Mouse (Mus musculus): ENCODE results near the gene Mgp. TPM values are rescaled to one million over a fixed set of nuclear protein-coding genes. Genes with fewer than 3 reads are reported as not detected.

The Mgp gene
- polyA plus RNA-seq, 1 experiment from 2014 or later = 918 TPM

GRCm38 (mm10) chr6:136912751-136913265 lies 37.2 kb upstream of the Mgp start:
- Histone ChIP-seq H3K4me1 (peaks cover 41% of the 10 kb centered on the region), H3K4me2 (no peak overlapping the region), H3K9ac (no peak overlapping the region), H3K36me3 (no peaks in the 10 kb centered on the region), H3K27ac (peak overlapping the region; percentile 37; the same call in 1 of the 2 replicates), H3K9me3 (no peaks in the 10 kb centered on the region), H3K4me3 (no peak overlapping the region), H3K27me3 (no peaks in the 10 kb centered on the region)
- WGBS = 81% methylated on average over 1 of the region's 2 CpGs
- ATAC-seq (ENCODE audit: borderline replicate concordance, extremely low read depth, low FRiP score, low TSS enrichment) = no peak

GRCm38 (mm10) chr6:136910247-136910890 lies 34.7 kb upstream of the Mgp start:
- 44% methylated on average over 9 of the region's 9 CpGs for WGBS
- no peak overlapping the region for H3K4me2 ChIP-seq
- H3K27me3 ChIP-seq = no peaks in the 10 kb centered on the region
- peak overlapping the region; percentile 82 for H3K27ac ChIP-seq
- H3K36me3 ChIP-seq = no peaks in the 10 kb centered on the region
- H3K9me3 ChIP-seq = no peaks in the 10 kb centered on the region
- peak; percentile 53; the same call in 1 of the 2 replicates for ATAC-seq (ENCODE audit: borderline replicate concordance, extremely low read depth, low FRiP score, low TSS enrichment)
- no peak overlapping the region for H3K9ac ChIP-seq
- peaks cover 64% of the 10 kb centered on the region for H3K4me1 ChIP-seq
- H3K4me3 ChIP-seq = no peak overlapping the region

DNA sequence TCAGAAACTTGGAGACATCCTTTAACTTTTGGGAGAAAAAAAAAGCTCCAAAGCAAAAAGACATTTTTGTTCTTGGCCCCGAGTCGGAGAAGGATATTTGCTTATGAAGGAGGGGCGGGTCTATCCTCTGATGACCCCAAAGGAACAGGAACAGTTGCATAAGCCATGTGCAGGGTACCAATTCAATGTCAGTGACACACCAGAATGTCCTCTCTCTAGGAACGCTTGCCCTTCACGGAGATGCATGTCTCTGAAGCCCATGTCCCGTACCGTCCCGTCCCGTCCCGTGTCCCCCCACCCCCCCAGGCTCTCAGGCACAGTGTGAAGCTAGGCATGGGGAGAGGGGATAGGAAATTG lies 31.3 kb upstream of the Mgp start:
- Histone ChIP-seq H3K9me3 (no peaks in the 10 kb centered on the region), H3K27me3 (no peaks in the 10 kb centered on the region), H3K36me3 (no peaks in the 10 kb centered on the region), H3K4me3 (no peak overlapping the region), H3K9ac (no peak overlapping the region), H3K27ac (peak overlapping the region; percentile 53), H3K4me2 (no peak overlapping the region), H3K4me1 (peaks cover 52% of the 10 kb centered on the region)
- 63% methylated on average over 10 of the region's 10 CpGs for WGBS
- ATAC-seq (ENCODE audit: borderline replicate concordance, extremely low read depth, low FRiP score, low TSS enrichment) = peak; percentile 7; the same call in 1 of the 2 replicates

GRCm38 (mm10) chr6:136906283-136906936 lies 30.8 kb upstream of the Mgp start:
- Histone ChIP-seq H3K4me1 (peaks cover 48% of the 10 kb centered on the region), H3K4me3 (no peak overlapping the region), H3K4me2 (no peak overlapping the region), H3K36me3 (no peaks in the 10 kb centered on the region), H3K27ac (peak overlapping the region; percentile 53), H3K9me3 (no peaks in the 10 kb centered on the region), H3K9ac (no peak overlapping the region), H3K27me3 (no peaks in the 10 kb centered on the region)
- 58% methylated on average over 19 of the region's 19 CpGs for WGBS
- ATAC-seq (ENCODE audit: borderline replicate concordance, extremely low read depth, low FRiP score, low TSS enrichment) = no peak

DNA sequence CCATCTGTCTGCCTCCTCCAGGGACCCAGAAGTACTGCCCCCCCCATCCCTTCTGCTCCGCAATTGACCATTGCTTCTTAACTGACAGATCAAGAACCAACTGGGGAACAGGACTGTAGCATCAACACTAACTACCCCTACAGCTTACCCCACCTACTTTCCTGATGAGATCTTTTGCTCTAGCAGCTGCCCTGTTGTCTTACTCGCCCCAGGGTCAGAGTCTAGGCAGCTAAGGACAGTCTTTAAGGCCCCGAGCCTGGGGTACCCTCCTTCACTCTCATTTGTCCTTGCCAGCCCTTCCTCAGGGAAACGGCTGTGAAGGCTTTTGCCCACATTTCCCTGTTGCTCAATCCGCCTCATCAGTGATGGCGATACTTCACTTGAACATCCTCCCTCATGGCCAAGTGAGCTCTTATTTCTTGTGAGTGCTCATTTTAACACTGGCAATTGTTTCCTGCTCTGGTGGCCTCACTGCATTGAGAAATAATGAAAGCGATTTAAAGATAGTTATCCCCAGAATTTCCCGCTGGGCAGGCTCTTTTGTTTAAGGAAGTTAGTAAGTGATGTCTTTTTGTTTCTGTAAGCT lies 28.4 kb upstream of the Mgp start:
- peaks cover 38% of the 10 kb centered on the region for H3K4me1 ChIP-seq
- WGBS = 46% methylated on average over 8 of the region's 8 CpGs
- no peaks in the 10 kb centered on the region for H3K27me3 ChIP-seq
- H3K36me3 ChIP-seq = no peaks in the 10 kb centered on the region
- no peak overlapping the region for H3K4me2 ChIP-seq
- no peak for ATAC-seq (ENCODE audit: borderline replicate concordance, extremely low read depth, low FRiP score, low TSS enrichment)
- H3K9ac ChIP-seq = no peak overlapping the region
- peak overlapping the region; percentile 69 for H3K27ac ChIP-seq
- H3K4me3 ChIP-seq = no peak overlapping the region
- H3K9me3 ChIP-seq = no peaks in the 10 kb centered on the region

DNA sequence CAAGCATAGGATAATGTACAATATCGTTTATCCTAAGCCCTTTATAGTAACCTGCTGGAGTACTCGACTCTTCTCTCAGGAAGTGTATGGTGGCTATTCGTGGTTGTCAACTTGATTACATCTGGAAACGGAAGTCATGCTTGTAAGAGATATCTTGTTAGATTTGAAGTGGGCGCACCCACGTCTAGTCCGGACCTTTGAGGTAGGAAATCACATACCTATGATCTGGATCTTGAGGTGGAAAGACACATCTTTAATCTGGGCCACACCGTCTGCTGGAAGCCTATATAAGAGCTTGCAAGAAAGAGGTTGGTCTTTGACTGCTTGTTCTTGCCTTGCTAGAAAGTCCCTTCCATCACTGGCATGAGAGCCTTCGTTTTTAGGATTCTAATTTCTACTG lies 26.9 kb upstream of the Mgp start:
- Histone ChIP-seq H3K4me2 (no peak overlapping the region), H3K9ac (no peak overlapping the region), H3K27ac (no peak overlapping the region), H3K36me3 (no peaks in the 10 kb centered on the region), H3K4me1 (peaks cover 46% of the 10 kb centered on the region), H3K4me3 (no peak overlapping the region), H3K27me3 (no peaks in the 10 kb centered on the region), H3K9me3 (no peaks in the 10 kb centered on the region)
- ATAC-seq (ENCODE audit: borderline replicate concordance, extremely low read depth, low FRiP score, low TSS enrichment) = no peak
- 86% methylated on average over 9 of the region's 9 CpGs for WGBS

GRCm38 (mm10) chr6:136901010-136901409 lies 25.4 kb upstream of the Mgp start:
- 59% methylated on average over 2 of the region's 2 CpGs for WGBS
- Histone ChIP-seq H3K36me3 (no peaks in the 10 kb centered on the region), H3K4me3 (no peak overlapping the region), H3K27ac (0 out of 2 replicates have a peak overlapping the region, but pooled peaks have one; percentile 6), H3K4me1 (peaks cover 43% of the 10 kb centered on the region), H3K4me2 (no peak overlapping the region), H3K27me3 (no peaks in the 10 kb centered on the region), H3K9ac (no peak overlapping the region), H3K9me3 (no peaks in the 10 kb centered on the region)
- ATAC-seq (ENCODE audit: borderline replicate concordance, extremely low read depth, low FRiP score, low TSS enrichment) = no peak

DNA sequence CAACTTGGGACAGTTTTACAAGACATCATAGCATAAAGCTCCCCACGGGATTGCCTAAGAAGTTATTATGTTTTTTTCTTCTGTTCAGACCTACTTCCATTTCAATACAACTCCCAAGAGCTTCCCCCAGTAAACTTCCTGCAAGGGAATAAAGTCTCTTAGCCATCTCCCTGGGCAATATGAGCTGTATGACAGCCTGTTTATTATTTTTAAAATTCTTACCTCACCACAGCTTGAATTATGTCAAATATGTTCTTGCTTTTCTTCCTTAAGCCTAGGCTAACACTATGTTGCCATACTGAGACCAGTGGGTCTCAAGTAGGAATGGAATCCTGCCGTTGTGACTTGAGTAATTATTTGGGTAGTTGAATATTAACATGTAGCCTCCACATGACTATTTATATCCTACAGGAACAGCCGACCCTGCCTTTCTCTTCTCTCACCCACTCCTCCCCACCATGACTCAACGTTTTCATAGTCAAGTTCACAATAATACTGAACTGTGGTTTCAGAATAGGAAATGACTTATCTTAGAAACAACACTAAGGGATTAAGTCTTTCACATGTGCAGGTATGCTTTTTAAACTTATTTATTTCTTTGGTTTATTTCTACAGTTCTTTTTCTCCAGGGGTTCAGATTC lies 24.9 kb upstream of the Mgp start:
- Histone ChIP-seq H3K27me3 (no peaks in the 10 kb centered on the region), H3K9ac (no peak overlapping the region), H3K36me3 (no peaks in the 10 kb centered on the region), H3K4me3 (no peak overlapping the region), H3K9me3 (no peaks in the 10 kb centered on the region), H3K4me1 (peaks cover 42% of the 10 kb centered on the region), H3K27ac (0 out of 2 replicates have a peak overlapping the region, but pooled peaks have one; percentile 15), H3K4me2 (no peak overlapping the region)
- 31% methylated on average over 4 of the region's 4 CpGs for WGBS
- ATAC-seq (ENCODE audit: borderline replicate concordance, extremely low read depth, low FRiP score, low TSS enrichment) = no peak

DNA sequence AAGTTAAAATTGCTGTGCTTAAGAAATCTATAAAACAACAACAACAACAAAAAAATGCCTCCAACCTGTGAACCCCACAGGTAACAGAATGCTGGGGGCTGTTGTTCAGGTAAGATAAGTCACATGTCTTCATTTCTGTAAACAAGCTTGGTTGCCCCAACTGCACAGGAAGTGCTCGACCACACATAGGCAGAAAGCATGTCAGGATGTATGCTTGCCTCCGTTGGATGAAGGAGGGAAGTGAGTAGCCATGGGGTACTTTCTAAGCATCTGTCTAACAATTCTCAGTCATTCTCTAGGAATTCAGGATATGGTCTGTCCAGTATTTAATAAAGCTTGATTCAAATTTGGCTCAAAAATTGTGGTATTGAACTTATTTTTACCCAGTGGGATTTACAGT lies 23.3 kb upstream of the Mgp start:
- no peak overlapping the region for H3K4me2 ChIP-seq
- no peaks in the 10 kb centered on the region for H3K9me3 ChIP-seq
- peak overlapping the region; percentile 94 for H3K27ac ChIP-seq
- H3K4me1 ChIP-seq = peaks cover 51% of the 10 kb centered on the region
- no peak for ATAC-seq (ENCODE audit: borderline replicate concordance, extremely low read depth, low FRiP score, low TSS enrichment)
- WGBS = 27% methylated on average over 2 of the region's 2 CpGs
- no peak overlapping the region for H3K9ac ChIP-seq
- no peaks in the 10 kb centered on the region for H3K36me3 ChIP-seq
- H3K4me3 ChIP-seq = no peak overlapping the region
- H3K27me3 ChIP-seq = no peaks in the 10 kb centered on the region

DNA sequence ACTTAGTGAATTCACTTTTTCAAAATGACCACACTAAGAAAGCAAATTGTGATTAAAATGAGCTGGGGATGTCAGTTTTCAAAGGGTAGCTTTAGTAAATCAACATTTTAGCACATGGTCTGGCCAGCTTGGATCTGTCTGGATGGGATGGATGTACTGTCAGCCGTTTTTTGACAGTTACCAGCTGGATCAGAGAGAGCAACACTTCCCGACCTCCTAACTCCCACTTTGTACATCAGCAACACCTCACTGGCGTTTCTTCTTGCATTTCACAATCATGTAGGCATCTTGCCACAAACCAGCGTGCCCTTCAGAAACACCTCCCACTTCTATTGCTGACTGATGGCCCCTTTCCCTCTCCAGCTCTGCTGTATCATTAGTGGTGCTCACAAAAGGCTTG lies 22.6 kb upstream of the Mgp start:
- no peak overlapping the region for H3K9ac ChIP-seq
- H3K4me2 ChIP-seq = no peak overlapping the region
- ATAC-seq (ENCODE audit: borderline replicate concordance, extremely low read depth, low FRiP score, low TSS enrichment) = peak; percentile 95
- 33% methylated on average over 4 of the region's 4 CpGs for WGBS
- H3K27me3 ChIP-seq = no peaks in the 10 kb centered on the region
- H3K27ac ChIP-seq = peak overlapping the region; percentile 94
- H3K4me3 ChIP-seq = no peak overlapping the region
- no peaks in the 10 kb centered on the region for H3K9me3 ChIP-seq
- H3K4me1 ChIP-seq = peaks cover 49% of the 10 kb centered on the region
- H3K36me3 ChIP-seq = no peaks in the 10 kb centered on the region

DNA sequence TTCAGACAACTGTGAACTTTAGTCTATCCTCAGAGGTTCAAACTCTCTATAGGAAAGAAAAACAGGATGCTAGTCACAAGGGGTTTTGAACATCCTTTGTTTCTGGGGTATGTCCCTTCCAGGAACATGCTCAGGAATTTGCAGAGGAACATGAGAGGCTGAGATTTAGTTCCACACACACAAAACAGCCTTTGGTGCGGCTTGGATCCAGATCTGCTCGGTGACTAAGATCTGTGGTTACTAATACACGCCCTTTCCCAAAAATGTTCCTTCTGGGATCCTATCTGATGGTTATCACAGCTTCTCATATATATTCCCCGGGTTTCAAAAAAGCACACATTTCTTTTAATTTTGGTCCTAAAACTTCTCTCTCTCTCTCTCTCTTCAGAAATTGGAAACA lies 22.2 kb upstream of the Mgp start:
- WGBS = 35% methylated on average over 4 of the region's 4 CpGs
- H3K27me3 ChIP-seq = no peaks in the 10 kb centered on the region
- no peak overlapping the region; the same call in 1 of the 2 replicates for H3K4me2 ChIP-seq
- H3K9ac ChIP-seq = no peak overlapping the region
- ATAC-seq (ENCODE audit: borderline replicate concordance, extremely low read depth, low FRiP score, low TSS enrichment) = peak; percentile 29; the same call in 1 of the 2 replicates
- no peaks in the 10 kb centered on the region for H3K36me3 ChIP-seq
- peaks cover 49% of the 10 kb centered on the region for H3K4me1 ChIP-seq
- H3K4me3 ChIP-seq = no peak overlapping the region
- H3K9me3 ChIP-seq = no peaks in the 10 kb centered on the region
- H3K27ac ChIP-seq = peak overlapping the region; percentile 94
